Mouse (Mus musculus) heart, embryonic 14.5 days (tissue): ENCODE measurements at regions not wholly inside any gene's neighbourhood (a gene's known extent, or its start where the extent isn't known, plus 50 kb on each side); places are given as distances from the start of the nearest gene placed in this dataset.

Experiments used
- ATAC-seq: fragments of 200-750 bp; cut with Nextera tagmentation; 2 replicates; pipeline ENCODE4 v1.8.0; 2017; ENCODE audit warnings: low read depth, moderate TSS enrichment; ENCODE audit not compliant: insufficient number of reproducible peaks, insufficient read depth, low FRiP score
- H3K27ac ChIP-seq, 2 experiments: fragments of 200-500 bp in 1 of 2; fragments of 300-500 bp in 1 of 2; sonication (generic) in 1 of 2; replicated peaks in 1 of 2; 2 replicates each; pipeline ENCODE4 v1.5.1; 2012 to 2014; ENCODE audit warnings: low read depth in 2 of 2, low read length in 2 of 2, control low read depth in 1 of 2, mild to moderate bottlenecking in 1 of 2, mixed read lengths in 1 of 2; ENCODE audit not compliant: control insufficient read depth in 1 of 2, insufficient read depth in 1 of 2
- H3K27me3 ChIP-seq: fragments of 300-500 bp; sonication (generic); 2 replicates; pipeline ENCODE4 v1.6.1; 2014; ENCODE audit warnings: mild to moderate bottlenecking, low read length, control low read depth; ENCODE audit not compliant: control insufficient read depth, insufficient read depth
- H3K36me3 ChIP-seq: fragments of 300-500 bp; sonication (generic); 2 replicates; pipeline ENCODE4 v1.6.1; 2014; ENCODE audit warnings: mild to moderate bottlenecking, control low read depth, low read length, mixed read lengths; ENCODE audit not compliant: control insufficient read depth, insufficient read depth
- H3K4me1 ChIP-seq, 2 experiments: fragments of 200-500 bp in 1 of 2; fragments of 300-500 bp in 1 of 2; sonication (generic) in 1 of 2; 2 replicates each; pipeline ENCODE4 v1.6.1; 2012 to 2014; ENCODE audit warnings: low read length in 2 of 2, control low read depth in 1 of 2, mixed read lengths in 1 of 2; ENCODE audit not compliant: control insufficient read depth in 2 of 2, insufficient read depth in 2 of 2
- H3K4me2 ChIP-seq: fragments of 300-500 bp; sonication (generic); 2 replicates; pipeline ENCODE4 v1.6.1; 2014; ENCODE audit warnings: mild to moderate bottlenecking, low read length
- H3K4me3 ChIP-seq, 2 experiments: fragments of 200-500 bp in 1 of 2; fragments of 300-500 bp in 1 of 2; sonication (generic) in 1 of 2; 2 replicates each; pipeline ENCODE4 v1.5.1; 2012 to 2014; ENCODE audit warnings: low read length in 2 of 2, mild to moderate bottlenecking in 2 of 2, control low read depth in 1 of 2, low read depth in 1 of 2, moderate library complexity in 1 of 2; ENCODE audit not compliant: control insufficient read depth in 1 of 2, insufficient read depth in 1 of 2
- H3K9ac ChIP-seq: fragments of 300-500 bp; sonication (generic); 2 replicates; pipeline ENCODE4 v1.6.1; 2014; ENCODE audit warnings: mild to moderate bottlenecking, low read length
- H3K9me3 ChIP-seq: fragments of 300-500 bp; sonication (generic); 2 replicates; pipeline ENCODE4 v1.6.1; 2016; ENCODE audit warnings: low read length, control low read depth; ENCODE audit not compliant: control insufficient read depth
- WGBS: fragments of 180-500 bp; shearing (Covaris S2); extraction: QIAGEN DNeasy Blood & Tissue Kit; methylation state at CpG from one replicate; pipeline ENCODE4 v1.1.7; 2014; 5-methylcytosine and 5-hydroxymethylcytosine counted together

DNA sequence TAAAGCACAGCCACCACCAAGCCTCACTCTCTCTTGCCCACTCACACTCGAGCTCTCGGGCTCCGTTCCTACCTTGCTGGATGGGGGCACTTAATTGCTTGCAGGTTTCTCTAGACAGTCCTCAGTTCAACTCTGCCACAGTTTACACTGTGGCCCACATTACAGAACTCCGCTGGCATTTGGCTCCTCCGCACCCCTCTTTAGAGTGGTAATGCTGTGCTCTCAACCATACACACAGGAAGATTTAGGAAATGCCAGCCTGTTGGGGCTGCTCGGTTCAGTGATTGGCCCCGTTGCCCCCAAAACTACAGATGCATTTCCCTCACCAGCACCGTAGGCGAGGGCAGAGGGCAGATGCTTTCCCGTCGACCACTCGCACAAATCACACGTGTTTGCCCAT, 113.4 kb upstream of the Dio3 start:
- H3K27me3 ChIP-seq = 0 out of 2 replicates have a peak, but pooled peaks cover 3% of the 10 kb centered on the region
- H3K4me2 ChIP-seq = no peak overlapping the region
- no peak overlapping the region for H3K9ac ChIP-seq
- 78% methylated on average over 13 of the region's 13 CpGs for WGBS
- H3K9me3 ChIP-seq = no peaks in the 10 kb centered on the region
- H3K4me1 ChIP-seq = no peaks in the 10 kb centered on the region
- ATAC-seq = no peak
- H3K36me3 ChIP-seq = no peaks in the 10 kb centered on the region
- no peak overlapping the region for H3K27ac ChIP-seq
- no peak overlapping the region for H3K4me3 ChIP-seq

DNA sequence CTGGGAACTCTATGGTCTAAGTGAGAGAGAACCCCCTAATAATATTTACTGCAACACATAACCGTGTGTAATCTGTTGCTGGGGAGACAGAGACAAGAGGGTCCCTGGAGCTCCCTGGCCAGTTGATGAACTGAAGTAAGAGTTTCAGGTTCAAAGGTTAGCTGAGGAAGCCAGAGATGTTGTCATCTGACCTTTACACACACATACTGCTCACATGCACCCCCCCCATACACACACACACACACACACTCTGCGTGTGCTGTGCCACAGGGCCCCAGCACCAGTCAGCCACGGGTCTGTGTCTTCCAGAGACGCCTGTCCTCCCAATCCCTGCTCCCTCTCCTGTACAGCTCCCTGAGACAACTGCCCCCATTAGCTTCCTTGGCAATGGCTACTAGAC, 110.5 kb upstream of the Dio3 start:
- WGBS = 63% methylated on average over 4 of the region's 4 CpGs
- no peak for ATAC-seq
- H3K9ac ChIP-seq = no peak overlapping the region

DNA sequence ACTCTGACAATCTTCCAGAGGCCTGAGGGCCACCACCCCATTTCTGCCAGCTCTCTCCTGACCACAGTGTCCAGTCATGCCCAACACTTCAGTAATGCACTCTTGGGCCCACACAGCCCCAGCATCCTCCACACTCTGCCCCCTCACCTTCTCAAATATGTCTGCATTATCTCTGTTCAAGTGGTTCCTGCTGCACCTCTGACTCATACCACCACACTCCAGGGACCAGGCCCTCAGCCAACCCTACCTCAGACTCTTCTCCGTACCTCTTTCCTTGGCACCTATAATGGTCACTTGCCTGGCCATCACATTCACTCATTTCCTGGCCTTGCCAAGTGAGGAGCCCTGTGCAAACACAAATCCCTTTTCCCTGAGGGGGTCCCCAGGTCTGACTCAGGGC, 109.6 kb upstream of the Dio3 start:
- no peak overlapping the region for H3K27ac ChIP-seq
- no peak for ATAC-seq
- H3K4me2 ChIP-seq = no peak overlapping the region
- H3K36me3 ChIP-seq = no peaks in the 10 kb centered on the region
- H3K4me1 ChIP-seq = no peaks in the 10 kb centered on the region
- no peak overlapping the region for H3K9ac ChIP-seq
- H3K4me3 ChIP-seq = no peak overlapping the region
- WGBS = 86% methylated on average over 1 of the region's 1 CpGs
- 0 out of 2 replicates have a peak, but pooled peaks cover 3% of the 10 kb centered on the region for H3K27me3 ChIP-seq
- H3K9me3 ChIP-seq = no peaks in the 10 kb centered on the region

More for the DNA sequence above, 110.5 kb upstream of the Dio3 start:
- Histone ChIP-seq H3K4me1 (no peaks in the 10 kb centered on the region), H3K4me2 (no peak overlapping the region), H3K4me3 (no peak overlapping the region), H3K9me3 (no peaks in the 10 kb centered on the region), H3K36me3 (no peaks in the 10 kb centered on the region), H3K27ac (no peak overlapping the region), H3K27me3 (0 out of 2 replicates have a peak, but pooled peaks cover 3% of the 10 kb centered on the region)

GRCm38 (mm10) chr12:110170496-110170895, 108.4 kb upstream of the Dio3 start:
- H3K9me3 ChIP-seq = no peaks in the 10 kb centered on the region
- no peak for ATAC-seq
- H3K27me3 ChIP-seq = 0 out of 2 replicates have a peak, but pooled peaks cover 2% of the 10 kb centered on the region
- no peak overlapping the region for H3K4me3 ChIP-seq
- no peaks in the 10 kb centered on the region for H3K4me1 ChIP-seq
- H3K27ac ChIP-seq = no peak overlapping the region
- H3K9ac ChIP-seq = no peak overlapping the region
- H3K4me2 ChIP-seq = no peak overlapping the region
- H3K36me3 ChIP-seq = no peaks in the 10 kb centered on the region
- WGBS = 79% methylated on average over 8 of the region's 8 CpGs

- H3K27ac ChIP-seq = no peak overlapping the region
- 86% methylated on average over 2 of the region's 2 CpGs for whole genome bisulfite sequencing
These were observed 101.0 kb upstream of the Dio3 start for GRCm38 (mm10) chr12:110177826-110178225.

GRCm38 (mm10) chr12:110183473-110183872, 95.4 kb upstream of the Dio3 start:
- Histone ChIP-seq H3K27me3 (peaks cover 48% of the 10 kb centered on the region), H3K4me1 (no peaks in the 10 kb centered on the region), H3K4me3 (no peak overlapping the region), H3K36me3 (no peaks in the 10 kb centered on the region), H3K4me2 (no peak overlapping the region), H3K9ac (no peak overlapping the region), H3K27ac (no peak overlapping the region), H3K9me3 (no peaks in the 10 kb centered on the region)
- ATAC-seq = no peak
- WGBS = 47% methylated on average over 6 of the region's 6 CpGs

More at GRCm38 (mm10) chr12:110177826-110178225, 101.0 kb upstream of the Dio3 start:
- Histone ChIP-seq H3K4me3 (no peak overlapping the region), H3K4me2 (no peak overlapping the region), H3K9me3 (no peaks in the 10 kb centered on the region), H3K9ac (no peak overlapping the region), H3K27me3 (no peaks in the 10 kb centered on the region), H3K36me3 (no peaks in the 10 kb centered on the region), H3K4me1 (no peaks in the 10 kb centered on the region)
- ATAC-seq = no peak

DNA sequence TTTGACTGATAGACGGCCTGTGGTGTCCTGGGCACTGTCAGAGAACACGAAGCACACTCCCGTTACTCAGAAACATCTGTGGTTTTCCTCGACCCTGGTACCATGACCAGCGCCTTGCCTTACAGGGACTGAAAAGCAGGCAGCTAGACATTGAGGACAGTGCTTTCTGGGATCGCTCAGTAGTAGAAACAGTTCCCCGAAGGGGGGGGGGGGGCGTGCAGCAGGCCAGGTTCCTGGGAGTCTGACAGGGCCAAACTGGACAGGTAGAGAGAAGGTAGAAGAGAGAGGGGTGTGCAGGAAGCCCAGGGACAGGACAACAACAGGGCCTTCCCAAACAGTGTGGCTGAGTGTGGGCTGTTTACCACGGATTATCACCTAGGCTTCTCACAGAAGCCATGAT, 93.5 kb upstream of the Dio3 start:
- H3K4me1 ChIP-seq = no peaks in the 10 kb centered on the region
- H3K36me3 ChIP-seq = no peaks in the 10 kb centered on the region
- H3K4me3 ChIP-seq = no peak overlapping the region
- H3K9ac ChIP-seq = no peak overlapping the region
- no peaks in the 10 kb centered on the region for H3K9me3 ChIP-seq
- WGBS = 49% methylated on average over 9 of the region's 9 CpGs
- peaks cover 64% of the 10 kb centered on the region for H3K27me3 ChIP-seq
- no peak overlapping the region for H3K27ac ChIP-seq
- no peak overlapping the region for H3K4me2 ChIP-seq
- ATAC-seq = no peak

DNA sequence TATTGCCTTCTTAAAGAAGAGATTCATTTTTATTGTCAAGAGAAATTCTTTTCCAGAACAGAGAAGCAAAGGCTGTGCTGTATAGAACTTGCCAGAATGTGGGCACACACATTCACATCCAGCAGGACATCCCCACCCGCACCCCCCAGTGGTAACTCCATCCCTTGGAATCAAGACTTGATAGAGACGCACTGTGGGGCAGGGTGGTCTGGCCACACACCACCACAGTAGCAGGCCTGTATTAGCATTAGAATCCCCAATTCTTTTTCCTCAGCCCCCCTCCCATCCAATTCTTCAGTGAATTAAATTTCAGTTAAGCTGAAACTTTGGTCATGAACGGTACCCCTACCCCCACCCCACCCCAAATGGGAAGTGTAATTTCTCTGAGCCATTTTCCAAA, 92.5 kb upstream of the Dio3 start:
- H3K9ac ChIP-seq = no peak overlapping the region
- H3K27ac ChIP-seq = no peak overlapping the region
- no peaks in the 10 kb centered on the region for H3K36me3 ChIP-seq
- H3K4me3 ChIP-seq = no peak overlapping the region
- no peaks in the 10 kb centered on the region for H3K9me3 ChIP-seq
- no peak overlapping the region for H3K4me2 ChIP-seq
- WGBS = 55% methylated on average over 3 of the region's 3 CpGs
- H3K27me3 ChIP-seq = peaks cover 74% of the 10 kb centered on the region
- H3K4me1 ChIP-seq = no peaks in the 10 kb centered on the region
- ATAC-seq = no peak
